Mouse (Mus musculus) layer of hippocampus, postnatal 10 days (tissue): ENCODE data around the gene Zfp426. TPM values are rescaled to one million over a fixed set of nuclear protein-coding genes. Genes with fewer than 3 reads are reported as not detected.

Experiments used
- DNase-seq, 2 experiments: peaks; one replicate each; pipeline ENCODE4 v3.0.0; 2021; ENCODE audit warnings: low spot score in 2 of 2
- total RNA-seq, 2 experiments: library from RNA; stranded (reverse); gene quantifications; 2 replicates each; pipeline ENCODE4 v1.2.3; 2021

Gene Zfp426
- total RNA-seq, 2 experiments from 2014 or later = 34.1 to 36.8 TPM

GRCm38 (mm10) chr9:20459377-20460317 lies 32.9 kb downstream of the Zfp426 start, which contains the start of gene Zfp26:
Zfp26 (minus strand) TSS chr9:20460162.
- DNase-seq = peak; percentile 72 to 79

GRCm38 (mm10) chr9:20453647-20454046 lies 38.9 kb downstream of the Zfp426 start:
- no peak for DNase-seq

- no peak for DNase-seq
These were observed 41.1 kb downstream of the Zfp426 start for GRCm38 (mm10) chr9:20451493-20451892.

DNA sequence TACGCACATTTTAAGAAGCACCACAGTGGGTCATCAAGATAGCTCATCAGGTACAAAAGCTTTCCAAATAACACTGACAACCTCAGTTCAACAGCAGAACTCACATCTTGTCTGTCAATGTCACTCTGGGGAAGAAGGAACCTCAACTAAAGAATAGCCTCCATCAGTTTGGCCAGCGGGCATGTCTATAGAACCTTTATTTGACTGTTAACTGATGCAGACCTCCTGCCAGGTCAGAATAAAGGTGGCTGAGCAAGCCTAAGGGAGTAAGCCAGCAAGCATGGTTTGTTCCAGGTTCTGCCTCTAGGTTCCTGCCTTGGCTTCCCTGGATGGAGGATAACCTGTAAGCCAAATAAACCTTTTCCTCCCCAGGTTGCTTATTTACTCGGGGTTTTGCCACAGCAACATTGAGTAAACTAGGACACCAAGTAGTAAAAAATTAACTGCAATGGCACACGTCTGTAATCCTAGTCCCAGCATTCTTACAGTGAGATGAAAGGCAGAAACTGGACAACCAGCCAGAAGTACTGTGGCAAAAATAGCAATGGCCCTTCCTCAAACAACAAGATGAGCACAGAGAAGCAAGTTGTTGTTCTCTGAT lies 49.3 kb downstream of the Zfp426 start:
- no peak for DNase-seq

DNA sequence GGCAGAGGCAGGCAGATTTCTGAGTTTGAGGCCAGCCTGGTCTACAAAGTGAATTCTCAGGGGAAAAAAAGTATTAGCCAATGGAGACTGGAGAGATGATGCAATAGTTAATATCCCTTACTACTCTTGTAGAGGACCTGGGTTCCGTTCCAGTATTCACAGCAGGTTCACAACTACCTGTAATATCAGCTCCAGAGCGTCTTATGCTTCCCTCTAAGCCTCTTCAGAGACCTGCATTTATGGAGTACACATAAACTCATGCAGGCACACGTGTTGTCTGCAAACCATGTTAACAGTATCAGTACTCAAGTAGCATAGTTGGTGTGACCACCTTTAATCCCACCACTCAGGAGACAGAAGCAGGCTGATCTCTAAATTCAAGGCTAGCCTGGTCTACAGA lies 62.5 kb downstream of the Zfp426 start:
- DNase-seq = no peak

Other genes with a start within 250 kb of the Zfp426 start
- not detected for gene Olfr39, start 210.4 kb downstream of the Zfp426 start, total RNA-seq
- not detected for gene Olfr873, start 194.2 kb downstream of the Zfp426 start, total RNA-seq
- not detected for gene Olfr18, start 156.7 kb downstream of the Zfp426 start, total RNA-seq
- 10 to 100 TPM; 13.2 to 16.9 TPM for gene Zfp560, start 107.6 kb downstream of the Zfp426 start, total RNA-seq
- 10 to 100 TPM; 31.6 to 35.6 TPM for gene Zfp26, start 32.6 kb downstream of the Zfp426 start, total RNA-seq
- 10 to 100 TPM; 60.2 to 63.5 TPM for gene Zfp266, start 28.7 kb upstream of the Zfp426 start, total RNA-seq
- 10 to 100 TPM; 28.5 to 29.5 TPM for gene Zfp846, start 88.5 kb upstream of the Zfp426 start, total RNA-seq
- 100 to 1,000 TPM; 318 to 356 TPM for gene Ubl5, start 150.1 kb upstream of the Zfp426 start, total RNA-seq
- 10 to 100 TPM; 18.5 to 23.8 TPM for gene Fbxl12, start 152.0 kb upstream of the Zfp426 start, total RNA-seq
- gene Pin1, start 159.3 kb upstream of the Zfp426 start, total RNA-seq = 10 to 100 TPM; 31.7 to 32.6 TPM